Mouse (Mus musculus): ENCODE results near the gene Aass. TPM values are rescaled to one million over a fixed set of nuclear protein-coding genes. Genes with fewer than 3 reads are reported as not detected.

Gene Aass
- polyA plus RNA-seq, 1 experiment, result 1.4 TPM

DNA sequence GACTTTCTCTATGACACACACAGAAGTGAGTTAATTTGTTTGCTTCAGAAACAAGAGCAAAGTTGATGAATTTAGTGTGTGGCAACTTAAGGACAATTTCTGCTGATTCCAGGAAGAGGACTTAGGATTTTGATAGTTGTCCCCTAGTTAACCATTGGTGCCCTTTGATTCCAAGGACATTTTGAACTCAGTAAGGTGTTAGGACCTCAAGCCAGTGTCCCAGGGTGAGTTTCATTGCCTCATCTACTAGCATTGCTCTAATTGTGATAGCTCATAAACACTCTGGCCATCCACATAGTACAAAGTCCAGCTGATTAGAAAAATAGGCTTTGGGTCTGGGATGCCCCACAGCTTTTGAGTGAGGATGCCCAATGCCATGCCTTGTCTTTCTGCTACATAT is 11.2 kb upstream of the Aass start:
- Histone ChIP-seq H3K27me3 (ENCODE audit: control insufficient read depth, insufficient read depth, low read length, poor library complexity, severe bottlenecking) (no peaks in the 10 kb centered on the region), H3K4me1 (ENCODE audit: control insufficient read depth, insufficient read depth, low read length) (no peaks in the 10 kb centered on the region), H3K9ac (ENCODE audit: low read depth, poor library complexity, severe bottlenecking) (no peak overlapping the region), H3K4me3 (ENCODE audit: low read depth, low read length) (no peak overlapping the region), H3K36me3 (ENCODE audit: control insufficient read depth, insufficient read depth, low read length, poor library complexity, severe bottlenecking) (no peaks in the 10 kb centered on the region), H3K27ac (ENCODE audit: insufficient read depth, low read length) (no peak overlapping the region), H3K9me3 (replicated peaks; ENCODE audit: control insufficient read depth, insufficient read depth, low read length, poor library complexity, severe bottlenecking) (no peaks in the 10 kb centered on the region)
- TF ChIP-seq EP300 (IDR thresholded peaks at IDR 0.05; ENCODE audit: insufficient read depth, low read depth, low read length), result no peak
- TF ChIP-seq CTCF (IDR thresholded peaks at IDR 0.05; ENCODE audit: low read depth, low read length), result no peak
- TF ChIP-seq POLR2A (IDR thresholded peaks at IDR 0.05; ENCODE audit: insufficient read depth, low read length), result no peak

DNA sequence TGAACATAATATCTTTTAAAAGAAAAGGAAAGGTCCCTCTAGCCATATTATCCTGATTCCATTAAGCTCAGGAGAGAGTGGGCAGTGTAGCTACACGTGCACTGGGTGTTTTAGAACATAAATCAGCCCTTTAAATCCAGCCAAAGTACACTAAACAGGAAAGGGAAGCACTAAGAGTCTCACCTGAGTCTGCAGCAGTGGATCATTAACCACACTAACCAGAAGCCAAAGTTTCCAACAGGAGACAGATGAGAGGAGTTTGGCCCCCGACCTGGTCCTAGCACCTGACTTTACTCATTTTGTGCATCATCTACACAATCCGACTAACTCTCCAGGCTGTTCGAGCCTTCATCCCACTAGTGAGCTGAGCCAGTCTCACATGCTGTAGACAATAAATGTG is 1.8 kb downstream of the Aass start:
- H3K36me3 ChIP-seq (ENCODE audit: control insufficient read depth, insufficient read depth, low read length, poor library complexity, severe bottlenecking), result no peaks in the 10 kb centered on the region
- H3K27ac ChIP-seq (ENCODE audit: insufficient read depth, low read length), result no peak overlapping the region
- H3K4me1 ChIP-seq (ENCODE audit: control insufficient read depth, insufficient read depth, low read length), result no peaks in the 10 kb centered on the region
- no peak overlapping the region for H3K4me3 ChIP-seq (ENCODE audit: low read depth, low read length)
- H3K9ac ChIP-seq (ENCODE audit: low read depth, poor library complexity, severe bottlenecking), result no peak overlapping the region
- no peak for TF ChIP-seq POLR2A (IDR thresholded peaks at IDR 0.05; ENCODE audit: insufficient read depth, low read length)
- no peak for TF ChIP-seq EP300 (IDR thresholded peaks at IDR 0.05; ENCODE audit: insufficient read depth, low read depth, low read length)
- no peak for TF ChIP-seq CTCF (IDR thresholded peaks at IDR 0.05; ENCODE audit: low read depth, low read length)
- no peaks in the 10 kb centered on the region for H3K9me3 ChIP-seq (replicated peaks; ENCODE audit: control insufficient read depth, insufficient read depth, low read length, poor library complexity, severe bottlenecking)
- no peaks in the 10 kb centered on the region for H3K27me3 ChIP-seq (ENCODE audit: control insufficient read depth, insufficient read depth, low read length, poor library complexity, severe bottlenecking)

DNA sequence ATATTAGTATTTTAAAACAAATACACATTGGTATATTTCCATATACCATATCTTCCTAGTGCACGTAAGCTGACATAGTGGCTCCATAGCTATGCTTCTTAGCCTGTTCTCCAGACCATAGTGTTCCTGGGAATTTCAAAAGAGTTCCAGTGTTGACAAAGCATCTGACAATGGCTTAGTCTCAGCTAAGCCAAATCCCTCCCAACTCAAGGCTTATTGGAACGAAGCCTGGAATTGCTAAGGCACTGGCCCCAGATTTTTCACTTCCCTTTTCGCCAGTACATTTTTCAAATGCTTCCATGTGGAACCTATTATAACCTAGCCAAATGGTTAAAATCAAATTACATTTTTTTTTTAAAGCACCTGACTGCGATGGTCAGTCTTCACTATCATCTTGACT is 3.6 kb downstream of the Aass start:
- no peaks in the 10 kb centered on the region for H3K4me1 ChIP-seq (ENCODE audit: control insufficient read depth, insufficient read depth, low read length)
- TF ChIP-seq EP300 (IDR thresholded peaks at IDR 0.05; ENCODE audit: insufficient read depth, low read depth, low read length) (no peak), CTCF (IDR thresholded peaks at IDR 0.05; ENCODE audit: low read depth, low read length) (no peak), POLR2A (IDR thresholded peaks at IDR 0.05; ENCODE audit: insufficient read depth, low read length) (no peak)
- H3K4me3 ChIP-seq (ENCODE audit: low read depth, low read length), result no peak overlapping the region
- H3K27ac ChIP-seq (ENCODE audit: insufficient read depth, low read length), result no peak overlapping the region
- H3K9me3 ChIP-seq (replicated peaks; ENCODE audit: control insufficient read depth, insufficient read depth, low read length, poor library complexity, severe bottlenecking), result no peaks in the 10 kb centered on the region
- H3K27me3 ChIP-seq (ENCODE audit: control insufficient read depth, insufficient read depth, low read length, poor library complexity, severe bottlenecking), result no peaks in the 10 kb centered on the region
- no peak overlapping the region for H3K9ac ChIP-seq (ENCODE audit: low read depth, poor library complexity, severe bottlenecking)
- H3K36me3 ChIP-seq (ENCODE audit: control insufficient read depth, insufficient read depth, low read length, poor library complexity, severe bottlenecking), result no peaks in the 10 kb centered on the region

DNA sequence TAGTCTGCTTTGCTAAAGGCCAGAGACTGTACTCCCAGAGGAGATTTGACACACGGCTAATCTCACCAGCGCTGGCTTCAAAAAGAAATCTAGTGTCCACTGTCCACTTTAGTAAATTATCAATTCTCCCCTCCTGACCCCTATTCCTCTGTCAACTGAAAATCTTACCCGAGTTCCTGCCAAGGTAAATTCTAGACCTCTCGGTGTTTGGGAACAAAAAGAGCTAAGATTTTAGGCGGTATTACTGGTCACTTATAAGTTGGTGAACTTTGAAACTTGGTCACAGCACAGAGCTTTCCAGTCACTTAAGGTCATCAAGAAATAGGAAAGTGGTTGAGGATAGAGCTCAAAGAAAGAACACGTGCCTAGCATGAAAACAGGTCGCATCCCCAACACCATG is 6.1 kb downstream of the Aass start:
- TF ChIP-seq CTCF (IDR thresholded peaks at IDR 0.05; ENCODE audit: low read depth, low read length) (no peak), POLR2A (IDR thresholded peaks at IDR 0.05; ENCODE audit: insufficient read depth, low read length) (no peak), EP300 (IDR thresholded peaks at IDR 0.05; ENCODE audit: insufficient read depth, low read depth, low read length) (no peak)

DNA sequence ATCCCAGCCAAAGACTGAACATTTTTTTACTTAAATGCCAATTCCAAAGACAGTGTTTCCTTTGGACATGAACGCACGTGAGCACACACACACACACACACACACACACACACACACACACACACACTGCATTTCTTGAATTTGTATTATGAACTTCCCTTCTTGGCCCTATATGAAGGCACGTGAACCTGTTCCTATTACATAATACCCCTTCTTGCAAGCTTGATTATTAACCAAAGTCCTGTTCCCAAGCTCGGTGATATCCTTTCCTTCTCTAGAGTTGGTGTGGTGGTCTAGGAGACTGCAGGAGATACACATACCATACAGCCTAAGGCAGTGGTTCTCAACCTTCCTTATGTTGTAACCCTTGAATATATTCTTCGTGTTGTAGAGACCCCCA is 7.0 kb downstream of the Aass start:
- TF ChIP-seq EP300 (IDR thresholded peaks at IDR 0.05; ENCODE audit: insufficient read depth, low read depth, low read length) (no peak), POLR2A (IDR thresholded peaks at IDR 0.05; ENCODE audit: insufficient read depth, low read length) (no peak), CTCF (IDR thresholded peaks at IDR 0.05; ENCODE audit: low read depth, low read length) (no peak)
- no peak overlapping the region for H3K9ac ChIP-seq (ENCODE audit: low read depth, poor library complexity, severe bottlenecking)
- no peaks in the 10 kb centered on the region for H3K4me1 ChIP-seq (ENCODE audit: control insufficient read depth, insufficient read depth, low read length)
- no peaks in the 10 kb centered on the region for H3K9me3 ChIP-seq (replicated peaks; ENCODE audit: control insufficient read depth, insufficient read depth, low read length, poor library complexity, severe bottlenecking)
- no peaks in the 10 kb centered on the region for H3K27me3 ChIP-seq (ENCODE audit: control insufficient read depth, insufficient read depth, low read length, poor library complexity, severe bottlenecking)
- H3K36me3 ChIP-seq (ENCODE audit: control insufficient read depth, insufficient read depth, low read length, poor library complexity, severe bottlenecking), result no peaks in the 10 kb centered on the region
- H3K4me3 ChIP-seq (ENCODE audit: low read depth, low read length), result no peak overlapping the region
- no peak overlapping the region for H3K27ac ChIP-seq (ENCODE audit: insufficient read depth, low read length)

More for the DNA sequence above, 6.1 kb downstream of the Aass start:
- no peaks in the 10 kb centered on the region for H3K36me3 ChIP-seq (ENCODE audit: control insufficient read depth, insufficient read depth, low read length, poor library complexity, severe bottlenecking)
- H3K27me3 ChIP-seq (ENCODE audit: control insufficient read depth, insufficient read depth, low read length, poor library complexity, severe bottlenecking), result no peaks in the 10 kb centered on the region
- H3K27ac ChIP-seq (ENCODE audit: insufficient read depth, low read length), result no peak overlapping the region
- no peak overlapping the region for H3K4me3 ChIP-seq (ENCODE audit: low read depth, low read length)
- H3K9ac ChIP-seq (ENCODE audit: low read depth, poor library complexity, severe bottlenecking), result no peak overlapping the region
- H3K9me3 ChIP-seq (replicated peaks; ENCODE audit: control insufficient read depth, insufficient read depth, low read length, poor library complexity, severe bottlenecking), result no peaks in the 10 kb centered on the region
- H3K4me1 ChIP-seq (ENCODE audit: control insufficient read depth, insufficient read depth, low read length), result no peaks in the 10 kb centered on the region

DNA sequence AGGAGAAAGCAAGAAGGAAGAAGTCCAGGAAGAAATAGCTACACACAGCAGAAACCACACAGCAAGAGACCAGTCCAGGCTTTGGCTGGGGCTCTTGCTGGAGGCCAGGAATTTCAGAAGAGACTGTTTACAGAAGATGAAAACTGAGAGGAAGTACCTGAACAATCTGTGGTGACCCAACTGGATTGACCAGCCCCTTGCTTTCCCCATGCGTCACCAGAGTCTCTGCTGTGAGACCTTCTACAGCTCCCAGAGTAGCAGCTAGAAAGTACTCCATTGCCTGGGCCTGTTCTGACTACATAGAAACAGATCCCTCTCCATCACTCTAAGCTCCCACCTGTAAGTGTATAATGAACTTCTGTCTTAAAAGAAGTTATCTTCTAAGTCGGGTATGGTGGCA is 8.0 kb downstream of the Aass start:
- TF ChIP-seq EP300 (IDR thresholded peaks at IDR 0.05; ENCODE audit: insufficient read depth, low read depth, low read length), result no peak
- TF ChIP-seq CTCF (IDR thresholded peaks at IDR 0.05; ENCODE audit: low read depth, low read length), result no peak
- TF ChIP-seq POLR2A (IDR thresholded peaks at IDR 0.05; ENCODE audit: insufficient read depth, low read length), result no peak
- Histone ChIP-seq H3K36me3 (ENCODE audit: control insufficient read depth, insufficient read depth, low read length, poor library complexity, severe bottlenecking) (no peaks in the 10 kb centered on the region), H3K27ac (ENCODE audit: insufficient read depth, low read length) (no peak overlapping the region), H3K4me1 (ENCODE audit: control insufficient read depth, insufficient read depth, low read length) (no peaks in the 10 kb centered on the region), H3K9ac (ENCODE audit: low read depth, poor library complexity, severe bottlenecking) (no peak overlapping the region), H3K9me3 (replicated peaks; ENCODE audit: control insufficient read depth, insufficient read depth, low read length, poor library complexity, severe bottlenecking) (no peaks in the 10 kb centered on the region), H3K4me3 (ENCODE audit: low read depth, low read length) (no peak overlapping the region), H3K27me3 (ENCODE audit: control insufficient read depth, insufficient read depth, low read length, poor library complexity, severe bottlenecking) (no peaks in the 10 kb centered on the region)

Data from ES-Bruce4 (cell line).